Mouse (Mus musculus) E14TG2a.4 (cell line): ENCODE measurements at regions not wholly inside any gene's neighbourhood (a gene's known extent, or its start where the extent isn't known, plus 50 kb on each side); places are given as distances from the start of the nearest gene placed in this dataset.

Experiments
- H3K27me3 ChIP-seq: 2 replicates; pipeline ENCODE4 v1.6.1; 2014; ENCODE audit warnings: low read length, control low read depth; ENCODE audit not compliant: insufficient read depth
- H3K36me3 ChIP-seq: 2 replicates; pipeline ENCODE4 v1.6.1; 2014; ENCODE audit warnings: low read length, control low read depth; ENCODE audit not compliant: insufficient read depth
- H3K4me1 ChIP-seq: replicated peaks from 2 replicates; pipeline ENCODE4 v1.6.1; 2014; ENCODE audit warnings: low read depth, low read length, control low read depth
- H3K4me3 ChIP-seq: replicated peaks from 2 replicates; pipeline ENCODE4 v1.5.1; 2014; ENCODE audit warnings: mild to moderate bottlenecking, low read length
- H3K9me3 ChIP-seq: 2 replicates; pipeline ENCODE4 v1.6.1; 2014; ENCODE audit warnings: low read length, control low read depth
- CTCF ChIP-seq: conservative IDR thresholded peaks from 2 replicates; pipeline ENCODE4 v1.5.1; 2014; ENCODE audit warnings: low read length
- NANOG ChIP-seq: IDR thresholded peaks from 2 replicates; pipeline ENCODE4 v1.6.1; 2014; ENCODE audit warnings: borderline replicate concordance, low read length, mixed read lengths
- POU5F1 ChIP-seq: IDR thresholded peaks from 2 replicates; pipeline ENCODE4 v1.6.1; 2014; ENCODE audit warnings: low read length, borderline replicate concordance

DNA sequence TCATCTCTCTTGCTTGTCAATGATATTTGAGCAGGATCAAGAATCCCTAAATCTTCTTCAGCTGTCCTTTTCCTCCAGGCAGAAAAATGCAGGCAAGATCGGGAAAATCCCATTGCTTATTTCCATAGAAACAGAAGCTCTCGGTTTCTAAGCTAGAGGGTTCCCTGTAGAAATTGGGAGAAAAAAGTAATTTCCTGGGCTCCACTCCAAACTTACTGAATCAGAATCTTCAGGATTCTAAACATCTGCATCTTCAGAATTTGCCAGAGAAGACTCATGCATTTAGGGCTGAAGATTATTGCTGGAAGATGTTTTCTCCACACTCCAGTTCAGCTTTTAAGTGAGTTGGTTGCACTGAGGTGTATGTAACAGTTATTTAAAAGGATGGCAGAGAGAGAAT is 187.6 kb upstream of the Hs3st4 start:
- Histone ChIP-seq H3K27me3 (no peaks in the 10 kb centered on the region), H3K36me3 (no peaks in the 10 kb centered on the region), H3K4me3 (no peak overlapping the region), H3K4me1 (no peaks in the 10 kb centered on the region), H3K9me3 (no peaks in the 10 kb centered on the region)
- TF ChIP-seq CTCF = no peak
- TF ChIP-seq POU5F1 = no peak
- no peak for TF ChIP-seq NANOG

DNA sequence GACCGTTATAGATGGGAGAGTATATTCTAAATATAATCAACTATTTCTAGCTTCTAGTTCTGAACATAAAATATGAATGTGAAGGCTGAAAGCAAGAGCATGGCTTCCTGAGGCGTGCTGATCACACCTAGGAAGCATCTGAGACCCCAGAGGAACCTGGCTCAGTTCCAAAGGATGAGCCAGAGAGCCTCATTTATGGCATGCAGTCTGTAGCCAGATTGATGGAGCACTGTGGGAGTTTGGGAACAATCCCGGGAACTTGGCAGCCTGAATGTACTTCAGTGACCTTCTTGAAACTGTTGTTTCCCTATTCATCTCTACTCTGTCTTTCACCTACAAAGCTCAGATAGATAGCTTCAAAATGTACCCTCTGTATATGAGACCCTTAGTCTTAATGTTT is 186.6 kb upstream of the Hs3st4 start:
- H3K27me3 ChIP-seq = no peaks in the 10 kb centered on the region
- H3K4me3 ChIP-seq = no peak overlapping the region

GRCm38 (mm10) chr7:123805650-123806049 is 177.0 kb upstream of the Hs3st4 start:
- H3K27me3 ChIP-seq = no peaks in the 10 kb centered on the region
- no peaks in the 10 kb centered on the region for H3K36me3 ChIP-seq
- H3K4me1 ChIP-seq = no peaks in the 10 kb centered on the region
- no peaks in the 10 kb centered on the region for H3K9me3 ChIP-seq
- TF ChIP-seq NANOG (no peak), CTCF (no peak), POU5F1 (no peak)
- no peak overlapping the region for H3K4me3 ChIP-seq

More for the DNA sequence above, 186.6 kb upstream of the Hs3st4 start:
- Histone ChIP-seq H3K36me3 (no peaks in the 10 kb centered on the region), H3K9me3 (no peaks in the 10 kb centered on the region), H3K4me1 (no peaks in the 10 kb centered on the region)
- TF ChIP-seq NANOG (no peak), POU5F1 (no peak), CTCF (no peak)

GRCm38 (mm10) chr7:123823976-123824375 is 158.7 kb upstream of the Hs3st4 start:
- H3K9me3 ChIP-seq = no peaks in the 10 kb centered on the region
- no peak overlapping the region for H3K4me3 ChIP-seq
- H3K36me3 ChIP-seq = no peaks in the 10 kb centered on the region
- no peak for TF ChIP-seq CTCF
- TF ChIP-seq POU5F1 = no peak
- no peak for TF ChIP-seq NANOG
- H3K4me1 ChIP-seq = no peaks in the 10 kb centered on the region
- no peaks in the 10 kb centered on the region for H3K27me3 ChIP-seq

DNA sequence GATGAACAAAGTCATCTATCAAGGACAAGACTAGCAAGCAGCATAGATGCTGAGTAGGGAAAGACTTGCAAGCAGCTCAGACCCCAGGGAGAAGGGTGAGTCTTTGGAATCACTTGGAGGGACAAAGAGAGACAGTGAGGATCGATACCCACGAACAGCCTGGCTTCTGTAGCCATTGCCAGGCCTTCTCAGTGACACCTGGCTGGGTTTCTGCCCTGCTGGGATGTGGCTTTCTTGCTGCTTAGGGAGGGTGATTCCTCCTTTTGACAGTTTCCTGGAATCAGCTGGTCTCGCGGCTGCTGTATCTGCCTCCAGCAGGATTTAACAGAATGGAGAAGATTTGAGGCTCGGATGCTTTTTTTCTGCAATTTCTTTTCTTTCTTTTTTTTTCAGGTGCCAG is 156.3 kb upstream of the Hs3st4 start:
- Histone ChIP-seq H3K9me3 (no peaks in the 10 kb centered on the region), H3K4me3 (no peak overlapping the region), H3K4me1 (no peaks in the 10 kb centered on the region), H3K27me3 (no peaks in the 10 kb centered on the region), H3K36me3 (no peaks in the 10 kb centered on the region)
- no peak for TF ChIP-seq CTCF
- TF ChIP-seq NANOG = no peak
- TF ChIP-seq POU5F1 = no peak

DNA sequence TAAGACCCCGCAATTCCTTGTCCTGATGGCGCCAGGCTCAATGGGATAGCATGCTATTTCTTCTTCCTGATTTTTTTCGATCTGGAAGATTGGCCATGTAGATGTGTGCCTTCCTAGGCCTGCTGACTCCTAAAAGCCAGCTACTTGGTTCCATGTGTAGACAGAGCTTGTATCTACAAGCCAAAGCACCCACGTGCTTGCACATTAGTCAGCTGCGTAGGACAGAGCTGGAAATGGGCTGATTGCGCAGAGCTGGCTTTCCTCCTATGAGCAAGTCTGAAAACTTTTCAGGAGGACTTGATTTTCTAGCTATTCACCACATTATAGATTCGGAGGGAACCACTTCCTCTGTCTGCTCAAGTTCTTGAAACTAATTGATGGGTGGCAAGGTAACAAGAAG is 140.1 kb upstream of the Hs3st4 start:
- H3K9me3 ChIP-seq = no peaks in the 10 kb centered on the region
- H3K4me3 ChIP-seq = no peak overlapping the region
- no peaks in the 10 kb centered on the region for H3K27me3 ChIP-seq
- H3K4me1 ChIP-seq = peaks cover 3% of the 10 kb centered on the region
- H3K36me3 ChIP-seq = no peaks in the 10 kb centered on the region
- TF ChIP-seq CTCF = no peak
- no peak for TF ChIP-seq NANOG
- no peak for TF ChIP-seq POU5F1

GRCm38 (mm10) chr7:123847081-123847480 is 135.6 kb upstream of the Hs3st4 start:
- Histone ChIP-seq H3K27me3 (no peaks in the 10 kb centered on the region), H3K36me3 (no peaks in the 10 kb centered on the region), H3K9me3 (no peaks in the 10 kb centered on the region), H3K4me3 (no peak overlapping the region), H3K4me1 (peaks cover 38% of the 10 kb centered on the region)
- TF ChIP-seq NANOG = no peak
- TF ChIP-seq POU5F1 = no peak
- no peak for TF ChIP-seq CTCF

- peaks cover 38% of the 10 kb centered on the region for H3K4me1 ChIP-seq
- H3K4me3 ChIP-seq = no peak overlapping the region
- peak; percentile 55; the same call in 1 of the 2 replicates for TF ChIP-seq NANOG
- no peak for TF ChIP-seq POU5F1
- H3K27me3 ChIP-seq = no peaks in the 10 kb centered on the region
- no peaks in the 10 kb centered on the region for H3K9me3 ChIP-seq
- no peaks in the 10 kb centered on the region for H3K36me3 ChIP-seq
Measured at GRCm38 (mm10) chr7:123848644-123849043, 134.0 kb upstream of the Hs3st4 start.

DNA sequence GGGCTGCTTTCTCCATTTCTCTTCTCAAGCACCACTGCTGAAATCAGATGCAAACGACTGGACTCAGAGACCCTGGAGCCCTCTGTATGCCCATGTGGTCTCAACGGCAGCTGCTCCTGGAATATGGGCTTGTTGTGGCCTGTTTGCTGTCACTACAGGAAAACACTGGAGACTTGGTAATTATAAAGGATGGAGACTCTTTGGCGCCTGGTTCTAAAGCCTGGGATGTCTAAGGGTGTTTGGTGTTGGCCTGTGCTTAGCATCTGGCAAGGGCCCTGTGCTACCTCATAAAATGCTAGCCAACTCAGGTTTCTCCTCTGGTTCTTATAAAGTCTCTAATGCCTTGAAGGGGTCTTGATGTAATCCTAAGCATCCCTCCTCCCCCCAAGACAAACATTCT is 133.4 kb upstream of the Hs3st4 start:
- Histone ChIP-seq H3K27me3 (no peaks in the 10 kb centered on the region), H3K36me3 (no peaks in the 10 kb centered on the region), H3K4me1 (peaks cover 38% of the 10 kb centered on the region), H3K9me3 (no peaks in the 10 kb centered on the region), H3K4me3 (no peak overlapping the region)
- TF ChIP-seq NANOG (no peak), CTCF (no peak)
